Mouse (Mus musculus): ENCODE results near the gene Rpl5.
"Not testable (repeated sequence)": the region's sequence is repeated elsewhere in the genome, so short reads cannot be mapped to it uniquely, and the experiment has no call there.

Gene Rpl5

DNA sequence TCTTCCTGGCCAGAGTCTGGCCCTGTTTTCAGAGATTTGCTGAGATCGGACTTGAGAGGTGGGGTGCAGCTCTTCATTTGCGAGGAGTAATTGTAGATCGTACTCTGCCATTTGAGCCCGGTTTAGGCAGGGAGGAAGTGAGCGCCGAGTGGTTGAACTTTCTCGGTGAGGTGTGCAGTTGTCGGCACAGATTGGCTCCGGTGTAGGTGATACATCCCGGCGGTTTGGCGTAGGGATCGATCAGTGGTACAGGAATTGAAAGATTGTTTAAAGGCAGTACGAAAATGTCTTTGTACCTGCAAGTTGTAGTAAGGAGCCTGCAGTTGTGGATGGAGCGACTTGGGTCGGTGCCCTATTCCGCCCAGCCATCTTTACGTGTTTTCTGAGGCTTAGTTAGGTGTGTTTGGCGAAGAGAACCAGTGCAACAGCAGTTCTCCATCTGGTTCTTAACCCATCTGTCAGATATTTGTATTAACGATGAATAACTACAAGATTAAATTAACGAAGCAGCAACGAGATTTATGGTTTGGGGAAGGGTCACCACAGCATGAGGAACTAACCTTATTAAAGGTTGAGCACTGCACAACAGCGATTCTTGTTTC lies 813 bp downstream of the Rpl5 start:
- DNase-seq, result no peak

- DNase-seq, result no peak
These were observed 4.0 kb downstream of the Rpl5 start for GRCm38 (mm10) chr5:107904325-107904724.

- DNase-seq, result no peak
These were observed 8.3 kb downstream of the Rpl5 start for GRCm38 (mm10) chr5:107908514-107909110.

- DNase-seq, result no peak
These were observed 9.4 kb downstream of the Rpl5 start for GRCm38 (mm10) chr5:107909668-107910067.

DNA sequence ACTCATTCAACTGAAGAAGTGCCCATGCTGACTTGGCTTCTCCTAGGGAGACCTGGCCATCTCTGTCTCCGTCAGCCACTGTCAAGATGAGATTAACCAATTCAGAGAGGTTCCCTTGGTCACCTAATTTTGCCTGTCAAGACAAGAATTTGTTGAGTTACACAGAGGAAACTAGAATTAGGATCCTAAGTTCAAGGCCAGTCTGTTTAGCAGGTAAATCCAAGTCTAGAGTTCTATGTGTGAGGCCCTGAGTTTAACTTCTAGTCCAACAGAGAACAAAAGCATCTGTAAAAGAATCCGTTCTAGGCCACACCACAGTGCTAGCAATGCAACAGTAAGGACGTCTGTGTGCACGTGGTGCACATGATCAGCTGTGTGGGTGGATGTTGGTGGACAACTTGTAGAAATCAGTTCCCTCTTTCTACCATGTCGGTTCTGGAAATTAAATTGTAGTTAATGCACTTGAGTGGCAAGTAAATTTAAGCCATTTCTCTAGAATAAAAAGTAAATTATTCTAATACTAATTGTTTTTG lies 9.8 kb downstream of the Rpl5 start:
- DNase-seq, result no peak

DNA sequence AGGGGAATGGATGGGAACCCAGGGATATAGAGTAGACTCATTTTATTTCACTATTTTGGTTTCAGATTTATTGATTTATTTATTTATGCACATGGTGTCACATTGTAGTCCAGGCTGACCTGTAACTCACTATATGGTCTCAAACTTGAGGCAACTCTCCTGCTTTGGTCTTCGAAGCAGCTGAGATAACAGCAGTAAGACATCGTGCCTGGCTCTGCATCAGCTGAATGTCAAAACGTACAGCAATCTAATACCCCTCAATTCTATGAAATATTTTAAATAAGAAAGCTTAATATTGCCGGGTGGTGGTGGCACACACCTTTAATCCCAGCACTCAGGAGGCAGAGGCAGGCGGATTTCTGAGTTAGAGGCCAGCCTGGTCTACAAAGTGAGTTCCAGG lies 10.7 kb downstream of the Rpl5 start:
- no peak for DNase-seq

DNA sequence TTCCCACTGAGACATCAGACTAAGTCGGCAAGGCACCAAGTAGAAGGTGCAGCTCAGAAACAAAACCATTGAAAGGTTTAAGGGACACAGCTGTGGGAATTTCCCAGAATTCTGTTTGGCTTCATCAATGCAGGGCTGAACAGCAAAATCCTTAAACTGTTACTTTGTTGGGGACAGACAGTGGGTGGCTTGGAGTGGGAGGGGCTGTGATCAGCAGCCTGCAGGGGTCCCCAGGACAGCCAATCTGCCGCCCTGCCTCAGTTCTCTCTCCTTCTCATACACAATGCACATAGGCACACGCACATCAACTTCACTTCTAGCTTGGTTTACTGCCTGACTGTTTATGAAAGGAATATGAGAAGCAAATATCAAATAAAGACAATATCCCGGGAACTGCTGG lies 15.0 kb downstream of the Rpl5 start:
- DNase-seq, result no peak

GRCm38 (mm10) chr5:107921400-107922252 lies 21.3 kb downstream of the Rpl5 start:
- peak; percentile 34 to 75 for DNase-seq

GRCm38 (mm10) chr5:107922836-107923235 lies 22.5 kb downstream of the Rpl5 start:
- no peak for DNase-seq

DNA sequence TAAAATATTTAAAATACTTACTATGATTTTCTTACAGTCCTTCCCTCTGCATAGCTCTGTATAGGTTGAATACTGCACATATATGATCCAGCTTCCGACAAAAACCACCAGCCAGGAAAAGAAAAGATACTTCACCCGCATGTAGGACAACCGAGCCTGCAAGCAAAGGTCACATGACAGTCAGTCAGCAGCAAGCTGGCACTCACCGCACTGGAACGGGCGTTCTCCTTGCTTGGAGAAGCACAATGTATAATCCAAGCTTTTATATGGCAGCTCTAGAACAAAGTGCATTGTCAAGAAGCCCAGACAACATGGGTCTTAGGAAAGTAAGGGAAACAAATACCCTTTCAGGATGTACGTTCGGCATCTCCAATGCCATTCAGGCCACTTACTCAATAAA lies 24.3 kb downstream of the Rpl5 start:
- peak; percentile 31 to 43 for DNase-seq

DNA sequence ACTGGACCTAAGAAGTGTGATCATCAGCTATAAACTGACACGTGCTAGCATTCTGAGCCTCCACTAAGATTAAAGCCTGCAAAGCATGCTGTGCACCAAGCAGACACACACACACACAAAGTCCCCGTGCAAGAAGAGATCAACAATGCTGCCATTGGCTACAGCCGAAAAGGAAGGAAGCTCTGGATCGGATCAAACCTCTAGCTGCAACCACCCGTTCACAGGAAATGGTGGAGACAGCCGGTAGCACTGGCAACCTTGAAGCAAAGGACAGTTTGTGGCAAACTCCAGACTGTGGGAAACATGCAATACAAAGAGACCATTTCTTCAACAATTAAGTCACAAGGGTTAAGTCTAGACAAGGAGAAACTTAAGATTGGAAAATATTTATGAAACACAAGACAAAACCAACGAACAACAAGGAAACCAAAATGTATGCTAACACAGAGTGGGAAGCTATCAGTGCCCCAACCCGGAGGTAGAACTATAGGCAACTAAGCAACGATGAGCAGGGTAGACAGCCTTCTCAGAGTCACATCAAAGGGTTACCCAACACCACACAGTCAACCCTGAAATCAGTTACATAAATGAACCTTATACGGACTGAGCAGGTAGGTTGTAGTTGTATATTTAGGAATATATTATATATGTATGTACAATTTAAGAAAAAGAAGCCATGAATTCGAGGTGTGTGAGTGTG lies 26.4 kb downstream of the Rpl5 start:
- DNase-seq, result no peak

DNA sequence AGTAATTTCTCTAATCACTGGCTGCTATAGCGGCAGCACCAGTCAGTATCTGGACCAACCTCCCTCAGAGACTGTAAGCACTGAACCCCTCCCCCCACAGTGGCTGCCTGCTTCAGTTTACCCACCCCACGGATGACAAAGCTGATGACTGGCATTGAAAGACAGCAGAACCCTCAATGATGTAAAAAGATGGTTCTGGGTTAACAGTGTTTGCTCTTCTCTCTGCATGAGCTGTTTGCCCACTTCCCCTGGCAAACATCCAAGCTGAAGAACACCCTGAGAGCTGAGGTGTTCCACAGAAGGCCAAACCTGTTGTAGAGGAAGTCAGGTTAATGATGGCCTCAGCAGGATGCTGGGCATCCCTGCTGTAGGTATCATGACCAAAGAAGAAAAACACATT lies 32.3 kb downstream of the Rpl5 start:
- DNase-seq, result no peak

GRCm38 (mm10) chr5:107933202-107933974 lies 33.1 kb downstream of the Rpl5 start:
- DNase-seq, result no peak

DNA sequence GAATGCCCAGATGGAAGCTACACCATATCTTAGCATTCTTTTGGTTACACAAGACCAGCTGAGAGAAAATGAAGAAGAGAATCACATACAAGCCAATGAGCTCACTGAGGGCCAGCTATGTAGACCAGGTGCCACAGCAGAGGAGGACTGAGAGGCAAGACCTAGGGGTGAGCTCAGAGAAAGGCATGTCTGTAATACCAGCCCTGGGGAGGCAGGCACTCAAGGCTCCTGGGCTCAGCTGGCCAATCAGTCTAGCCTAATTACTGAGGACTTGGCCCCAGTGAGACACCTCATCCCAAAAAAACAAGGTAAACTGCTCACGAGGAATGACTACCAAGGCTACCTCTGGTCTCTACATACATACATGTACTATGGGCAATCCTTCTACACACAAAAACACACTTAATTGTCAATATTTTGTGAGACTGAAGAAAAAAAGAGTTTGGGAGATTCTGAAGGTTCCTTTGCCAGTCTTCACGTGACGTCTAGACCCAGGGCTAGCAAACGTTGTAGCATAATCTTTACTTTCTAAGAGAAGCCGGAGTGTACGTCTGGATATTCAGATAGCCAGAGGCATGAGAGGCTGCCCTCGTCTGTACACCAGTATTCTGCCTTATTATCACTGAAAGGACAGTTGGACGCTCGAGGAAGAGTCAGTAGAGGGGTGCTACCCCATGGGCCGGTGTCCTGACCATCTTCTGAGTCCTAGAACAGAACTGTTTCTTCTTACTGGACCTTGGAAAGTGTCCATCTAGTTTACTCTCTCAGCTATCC lies 34.7 kb downstream of the Rpl5 start:
- DNase-seq, result no peak

DNA sequence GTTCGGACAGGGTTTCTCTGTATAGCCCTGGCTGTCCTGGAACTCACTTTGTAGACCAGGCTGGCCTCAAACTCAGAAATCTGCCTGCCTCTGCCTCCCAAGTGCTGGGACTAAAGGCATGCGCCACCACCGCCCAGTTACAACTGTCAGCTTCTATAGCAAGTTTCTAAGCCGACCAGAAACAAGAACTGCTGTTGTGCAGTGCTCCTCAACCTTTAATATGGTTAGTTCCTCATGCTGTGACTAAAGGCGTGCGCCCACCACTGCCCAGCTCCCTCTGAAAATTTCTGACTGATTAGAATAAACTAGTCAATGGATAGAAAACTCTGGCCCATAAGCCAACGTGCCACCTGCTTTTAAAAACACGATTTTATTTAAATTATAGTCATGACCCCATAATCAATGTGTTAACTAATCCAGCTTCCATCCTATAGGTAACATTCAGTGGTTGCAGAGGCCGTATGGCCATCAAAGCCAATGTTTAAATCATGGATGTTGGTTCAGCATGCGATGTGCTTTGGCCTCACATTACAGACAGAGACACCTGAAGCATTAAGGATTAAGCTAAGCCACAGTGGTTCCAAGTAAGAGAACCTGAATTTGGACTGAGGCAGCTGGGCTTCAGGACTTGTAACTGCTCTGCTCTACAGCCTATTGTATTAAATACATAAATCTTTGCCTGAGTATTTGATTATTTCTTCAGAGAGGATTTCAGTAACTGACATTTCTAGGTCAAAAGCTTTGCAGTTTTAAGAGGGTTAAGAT lies 36.5 kb downstream of the Rpl5 start:
- DNase-seq, result no peak

DNA sequence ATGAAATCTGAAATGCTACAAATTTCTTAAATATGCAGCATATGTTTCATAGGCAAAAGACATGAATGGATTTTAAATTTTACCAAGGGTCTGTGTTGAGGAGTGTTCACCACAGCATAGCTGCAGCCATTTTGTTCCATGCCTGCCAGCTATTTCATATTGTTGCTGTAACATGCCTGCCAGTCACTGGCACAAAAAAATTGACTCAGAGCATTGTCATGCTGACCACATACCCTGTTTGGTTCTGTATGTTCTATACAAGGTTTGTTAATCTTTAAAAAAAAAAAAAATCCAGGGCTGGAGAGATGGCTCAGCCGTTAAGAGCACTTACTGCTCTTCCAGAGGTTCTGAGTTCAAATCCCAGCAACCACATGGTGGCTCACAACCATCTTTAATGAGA lies 38.2 kb downstream of the Rpl5 start:
- DNase-seq, result not testable (repeated sequence)

GRCm38 (mm10) chr5:107938886-107939285 lies 38.6 kb downstream of the Rpl5 start:
- DNase-seq, result no peak

DNA sequence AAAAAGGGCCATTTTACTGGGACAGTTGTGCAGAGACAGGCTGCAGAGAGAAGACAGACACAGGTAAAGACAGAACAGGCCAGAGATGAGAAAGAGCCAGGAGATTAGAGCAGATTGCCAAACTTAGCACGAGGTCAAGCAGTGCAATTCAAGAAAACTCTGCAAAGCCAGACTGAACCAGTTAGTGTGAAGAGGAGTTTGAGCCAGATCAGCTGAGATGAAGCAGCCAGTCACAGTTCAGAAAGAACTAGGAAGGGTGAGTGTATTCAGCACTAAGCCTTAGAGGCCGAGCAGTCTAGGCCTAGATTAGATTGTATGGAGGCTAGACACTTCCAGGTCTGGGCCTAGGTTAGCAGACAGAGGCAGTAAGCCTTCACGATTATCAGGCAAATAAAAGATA lies 39.4 kb downstream of the Rpl5 start:
- DNase-seq, result peak; percentile 52 to 70

GRCm38 (mm10) chr5:107941222-107941621 lies 40.9 kb downstream of the Rpl5 start:
- DNase-seq, result peak; percentile 72 to 78

DNA sequence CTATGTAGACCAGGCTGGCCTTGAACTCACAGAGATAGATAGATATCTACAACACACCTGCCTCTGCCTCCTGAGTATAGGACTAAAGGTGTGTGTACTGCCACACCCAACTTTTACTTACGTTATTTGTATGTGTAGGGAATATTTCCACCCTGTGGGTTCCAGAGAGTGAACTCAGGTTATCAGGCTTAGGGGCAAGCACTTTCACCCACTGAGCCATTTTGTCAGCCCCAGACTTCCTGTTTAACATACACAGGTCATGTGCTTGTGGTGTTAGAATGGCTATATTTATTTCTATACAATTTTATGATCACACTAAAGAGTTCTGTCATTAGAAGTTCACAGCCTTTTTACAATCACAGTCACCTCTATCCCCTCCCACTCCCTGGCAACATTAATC lies 42.6 kb downstream of the Rpl5 start:
- no peak for DNase-seq

DNA sequence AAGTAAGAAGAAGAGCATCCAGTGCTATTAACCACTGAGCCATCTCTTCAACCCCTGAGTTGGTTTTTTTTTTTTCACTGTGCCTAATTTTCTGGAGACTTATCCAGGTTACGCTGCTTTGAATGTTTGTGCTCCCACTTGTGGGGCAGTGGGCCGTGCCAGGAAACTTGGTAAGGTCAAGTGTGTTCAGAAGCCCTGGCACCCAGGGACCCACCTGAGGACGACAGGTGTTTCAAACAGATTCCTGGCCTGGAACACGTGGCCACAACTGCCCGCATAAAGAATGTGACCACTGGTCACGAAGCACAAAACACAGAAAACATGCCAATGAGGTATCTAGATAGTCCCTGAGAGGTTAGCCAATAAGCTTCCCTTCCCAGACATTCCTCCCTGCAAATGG lies 43.2 kb downstream of the Rpl5 start:
- no peak for DNase-seq
